Mouse (Mus musculus): ENCODE measurements around the gene Dpf2.

The Dpf2 gene

DNA sequence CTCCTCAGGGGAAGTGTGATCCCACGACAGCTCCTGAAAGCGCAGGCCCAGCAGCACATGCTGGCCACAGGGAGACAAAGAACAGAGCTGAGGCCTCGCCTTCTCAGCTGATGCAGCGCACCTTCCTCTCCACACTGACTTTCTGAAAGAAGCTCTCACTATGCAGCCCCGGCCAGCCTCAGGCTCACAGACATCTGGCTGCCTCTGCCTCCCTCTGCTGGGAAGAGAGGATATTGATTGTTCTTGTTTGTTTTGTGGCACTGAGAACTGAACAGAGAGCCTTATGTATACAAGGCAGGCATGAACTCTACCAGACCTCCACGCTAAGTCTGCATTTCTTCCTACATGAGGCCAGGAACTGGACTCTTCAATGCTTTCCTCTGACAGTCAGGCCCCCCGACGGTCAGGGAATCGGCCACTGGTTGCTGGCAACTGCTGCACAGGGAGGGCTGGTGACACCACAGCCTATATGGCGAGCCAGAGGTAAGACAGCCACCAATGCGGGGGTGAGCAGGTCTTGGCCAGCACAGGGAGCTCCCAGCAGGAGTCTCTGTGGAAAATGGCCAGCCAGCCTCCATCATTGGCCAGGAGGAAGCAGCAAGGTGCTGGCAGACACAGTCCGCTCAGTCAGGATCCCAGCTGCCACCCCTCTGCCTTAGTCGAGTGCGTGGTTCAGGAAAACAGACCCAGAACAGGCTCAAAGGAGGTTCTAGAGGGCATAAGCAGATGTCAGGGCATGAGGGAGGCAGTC lies 50.3 kb downstream of the Dpf2 start:
- no peak for DNase-seq

DNA sequence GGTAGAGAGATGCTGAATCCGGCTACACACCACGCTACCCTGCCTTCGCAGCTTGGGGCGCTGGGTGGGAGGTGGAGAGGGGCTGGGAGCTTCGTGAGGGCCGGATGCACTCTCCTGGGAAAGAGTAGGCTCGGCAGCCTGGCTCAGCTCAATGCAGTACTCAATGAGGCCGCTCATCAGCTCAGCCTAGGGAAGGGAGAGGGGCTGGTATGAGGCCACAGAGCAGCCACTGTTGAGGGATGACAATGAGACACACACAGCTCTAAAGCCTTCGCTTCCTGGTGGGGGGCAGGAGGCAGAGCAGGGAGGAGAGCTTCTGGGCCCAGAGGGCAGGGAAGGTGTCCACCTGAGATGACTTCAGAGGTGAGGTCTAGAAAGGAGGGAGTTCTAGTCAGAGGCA lies 56.2 kb downstream of the Dpf2 start:
- DNase-seq, result no peak

DNA sequence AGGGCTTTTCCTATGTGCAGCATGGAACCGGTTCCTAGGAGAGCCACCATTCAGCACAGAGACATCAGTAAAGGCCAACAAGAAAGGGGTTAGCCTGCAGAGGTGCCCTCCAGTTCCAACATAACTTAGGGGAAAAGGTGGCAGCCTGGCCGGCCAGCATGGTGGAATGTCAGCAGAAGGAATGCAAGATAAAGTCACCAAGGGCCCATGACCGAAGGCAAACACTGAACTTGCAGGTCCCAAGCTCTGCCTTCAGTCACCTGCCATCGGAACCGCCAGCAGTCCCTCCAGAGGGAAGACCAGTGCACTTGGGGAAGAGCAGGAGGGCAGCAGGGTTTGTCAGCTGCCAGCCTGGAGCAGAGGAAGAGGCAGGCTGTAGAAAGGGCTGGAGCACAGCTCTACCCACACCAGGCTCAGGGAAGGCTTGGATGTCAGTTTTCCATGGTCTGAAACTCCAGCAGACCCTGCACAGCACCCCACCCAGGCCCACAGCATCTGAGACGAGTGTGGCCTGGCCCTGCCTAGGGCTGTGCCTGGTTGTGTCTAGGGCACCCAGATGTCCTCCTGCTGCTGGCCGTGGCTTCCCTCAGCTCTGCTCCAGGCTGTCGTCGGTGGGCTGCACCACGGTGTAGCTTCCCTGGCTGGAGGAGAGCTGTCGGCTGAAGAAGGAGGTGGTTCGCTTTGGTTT lies 60.6 kb downstream of the Dpf2 start:
- no peak for DNase-seq

DNA sequence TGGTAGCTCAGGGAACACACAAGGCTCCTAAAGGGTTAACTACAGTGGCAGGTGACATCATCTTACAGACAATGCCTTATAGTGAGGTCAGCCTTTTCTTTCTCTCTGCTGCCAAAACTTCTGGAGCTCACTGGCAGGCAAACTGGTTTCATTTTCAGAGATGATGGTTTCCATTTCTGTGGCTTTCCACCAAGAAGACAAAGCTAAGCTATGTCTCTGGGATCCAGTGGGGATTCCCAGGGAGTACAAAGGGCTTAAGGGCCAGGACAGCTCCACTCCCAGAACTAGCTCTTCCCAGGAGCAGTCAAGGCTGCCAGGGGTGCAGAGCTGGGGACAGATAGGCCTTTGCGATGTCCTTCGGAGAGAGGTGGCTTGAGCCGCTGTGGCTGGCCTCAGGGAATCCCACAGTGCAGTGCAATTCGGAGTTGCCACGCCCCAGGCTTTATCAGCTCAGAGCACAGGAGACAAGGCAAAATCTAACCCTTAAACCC lies 61.3 kb downstream of the Dpf2 start:
- no peak for DNase-seq

DNA sequence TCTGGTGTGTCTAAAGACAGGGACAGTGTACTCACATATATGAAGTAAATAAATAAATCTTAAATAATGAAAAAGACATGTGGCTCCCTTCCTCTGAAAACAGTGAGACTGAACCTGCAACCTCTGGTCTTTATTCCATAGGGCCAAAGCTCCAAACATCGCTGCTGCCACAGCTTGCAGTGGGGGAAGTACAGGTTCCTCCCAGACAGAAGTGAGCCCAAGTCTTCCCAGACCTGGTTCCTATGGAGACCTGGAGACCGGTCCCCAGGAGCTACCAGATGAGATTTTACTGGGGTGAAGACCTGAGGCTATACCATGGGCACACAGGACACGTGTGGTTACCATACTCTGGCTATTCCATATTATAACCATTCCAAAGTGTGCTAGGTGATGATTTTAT lies 62.0 kb downstream of the Dpf2 start:
- no peak for DNase-seq

DNA sequence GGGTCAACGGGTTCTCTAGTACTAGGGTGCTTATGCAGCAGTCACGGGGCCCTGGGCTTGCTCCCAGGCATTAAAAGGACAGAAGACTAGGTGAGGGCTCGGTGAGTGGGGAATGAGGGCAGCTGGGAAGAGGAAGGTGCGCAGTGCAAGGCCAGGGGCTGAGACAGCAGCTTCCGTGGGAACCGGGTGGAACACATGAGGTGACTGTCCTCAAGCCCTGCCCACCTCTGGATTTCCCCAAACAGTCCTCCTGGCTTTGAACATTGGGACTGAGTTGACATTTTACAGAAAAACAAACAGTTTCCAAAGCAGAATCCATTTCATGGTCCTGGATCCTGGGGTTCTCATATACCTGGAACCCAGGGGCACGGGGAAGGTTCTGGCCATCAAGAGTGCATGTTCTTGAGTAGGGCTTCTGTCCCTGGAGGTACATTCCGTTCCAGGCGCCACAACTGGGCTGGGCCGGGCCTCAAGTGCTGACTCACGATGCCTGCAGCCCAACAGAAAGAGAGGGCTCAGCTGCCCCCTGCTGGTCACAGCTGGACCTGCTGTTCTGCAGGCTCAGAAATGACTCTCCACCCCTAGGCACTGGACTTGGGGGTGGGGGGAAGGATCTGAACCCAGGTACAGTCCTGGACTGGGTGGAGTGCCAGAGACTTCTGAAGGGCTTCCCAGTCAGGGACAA lies 62.8 kb downstream of the Dpf2 start:
- DNase-seq, result peak; percentile 94

DNA sequence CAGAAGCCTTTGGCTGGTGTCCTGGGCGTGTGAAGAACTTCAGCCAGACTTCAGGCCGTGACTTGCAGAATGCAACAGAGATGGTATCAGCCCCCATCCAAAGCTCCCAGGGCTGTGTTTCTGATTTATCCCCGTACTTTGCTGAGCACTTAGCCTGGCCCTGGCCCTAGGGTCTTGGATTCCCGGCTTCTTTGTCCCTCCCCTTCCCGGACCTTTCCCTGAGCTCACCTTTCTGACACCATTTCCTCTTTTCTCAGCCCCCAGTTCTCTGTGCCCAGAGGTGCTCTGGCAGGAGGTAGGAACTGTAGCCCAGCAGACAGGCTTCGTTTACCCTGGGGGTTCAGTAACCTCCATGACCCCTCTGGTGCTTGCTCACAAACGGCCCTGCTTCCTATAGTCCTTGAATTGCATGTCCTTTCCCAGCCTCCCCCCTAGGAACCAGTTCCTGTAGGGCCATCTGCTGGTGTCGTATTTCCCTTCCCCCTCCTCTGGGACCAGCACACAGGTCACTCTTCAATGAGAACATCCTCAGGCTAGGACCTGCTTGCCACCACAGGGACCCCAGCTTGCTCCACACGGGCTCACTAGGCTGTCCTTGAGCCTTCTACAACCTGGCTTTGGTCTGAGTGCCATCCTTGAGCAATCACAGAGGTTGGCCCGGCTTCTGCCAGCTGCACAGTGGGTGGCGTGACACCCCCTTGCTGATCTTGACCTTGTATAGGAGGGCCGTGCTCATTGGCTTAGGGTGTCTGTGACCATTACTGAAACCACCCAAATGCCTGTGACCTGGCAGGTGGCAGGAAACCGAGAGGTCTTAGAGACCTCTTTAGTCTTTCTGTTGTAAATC lies 63.8 kb downstream of the Dpf2 start:
- peak; percentile 71 for DNase-seq

DNA sequence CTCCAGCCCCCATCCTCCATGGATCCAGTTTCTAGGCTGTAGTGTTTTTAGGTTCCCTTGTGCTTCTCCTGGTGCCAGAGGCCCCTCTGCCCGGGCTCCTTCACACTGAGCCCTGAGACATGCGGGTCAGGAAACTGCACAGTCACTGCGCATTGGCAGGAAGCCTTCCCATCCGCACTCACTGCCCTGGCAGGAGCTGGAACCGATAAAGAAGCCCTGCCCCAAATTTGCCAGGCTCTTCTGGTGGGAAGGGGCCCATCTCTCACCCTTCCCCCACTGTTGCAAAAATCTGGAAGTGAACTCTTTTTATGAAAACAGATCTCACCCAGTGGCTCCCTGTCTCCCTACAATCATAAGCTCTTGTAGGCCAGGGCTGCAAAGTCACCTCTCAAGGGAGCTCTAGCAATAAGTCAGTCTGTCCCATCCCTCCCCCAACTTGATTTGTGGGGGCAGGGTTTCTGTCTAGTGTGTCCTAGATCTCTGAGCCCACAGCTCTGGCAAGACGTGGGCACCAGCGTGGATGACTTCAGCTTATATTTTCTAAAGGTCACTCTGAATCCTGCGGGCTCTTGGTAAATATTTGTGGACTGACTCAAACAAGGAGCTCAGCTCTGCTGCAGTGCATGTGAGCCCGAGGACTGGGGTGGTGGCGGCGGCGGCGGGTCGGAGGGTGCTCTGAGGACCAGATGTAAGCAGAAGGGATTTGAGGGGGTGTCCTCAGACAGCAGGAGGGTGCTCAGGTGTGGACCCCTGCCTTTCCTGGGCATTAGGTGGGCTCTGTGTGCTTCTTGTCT lies 64.6 kb downstream of the Dpf2 start:
- DNase-seq, result peak; percentile 80

DNA sequence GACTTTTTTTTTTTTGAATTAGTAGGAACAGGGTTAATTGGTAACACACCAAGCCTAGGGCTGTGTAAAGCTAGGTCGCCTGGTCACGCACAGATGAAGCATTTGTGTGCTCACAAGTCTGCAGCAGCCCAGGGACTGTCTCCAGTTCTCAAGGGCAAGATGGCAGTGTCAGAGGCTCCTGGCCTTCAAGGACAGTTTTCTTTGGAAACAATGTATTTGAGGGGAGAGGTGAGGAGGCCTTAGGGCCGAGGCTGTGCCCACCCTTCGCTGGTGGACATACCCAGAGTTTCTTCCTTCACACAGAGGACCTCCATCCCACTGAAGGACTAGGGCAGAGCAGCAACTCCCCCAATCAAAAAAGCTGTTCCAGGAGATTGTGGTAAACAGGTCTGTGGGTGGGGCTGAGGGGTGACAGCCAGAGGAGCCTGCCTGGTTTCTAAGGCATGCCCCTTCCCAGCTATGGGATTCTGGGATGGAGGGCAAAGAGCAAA lies 65.5 kb downstream of the Dpf2 start:
- peak; percentile 86 for DNase-seq

DNA sequence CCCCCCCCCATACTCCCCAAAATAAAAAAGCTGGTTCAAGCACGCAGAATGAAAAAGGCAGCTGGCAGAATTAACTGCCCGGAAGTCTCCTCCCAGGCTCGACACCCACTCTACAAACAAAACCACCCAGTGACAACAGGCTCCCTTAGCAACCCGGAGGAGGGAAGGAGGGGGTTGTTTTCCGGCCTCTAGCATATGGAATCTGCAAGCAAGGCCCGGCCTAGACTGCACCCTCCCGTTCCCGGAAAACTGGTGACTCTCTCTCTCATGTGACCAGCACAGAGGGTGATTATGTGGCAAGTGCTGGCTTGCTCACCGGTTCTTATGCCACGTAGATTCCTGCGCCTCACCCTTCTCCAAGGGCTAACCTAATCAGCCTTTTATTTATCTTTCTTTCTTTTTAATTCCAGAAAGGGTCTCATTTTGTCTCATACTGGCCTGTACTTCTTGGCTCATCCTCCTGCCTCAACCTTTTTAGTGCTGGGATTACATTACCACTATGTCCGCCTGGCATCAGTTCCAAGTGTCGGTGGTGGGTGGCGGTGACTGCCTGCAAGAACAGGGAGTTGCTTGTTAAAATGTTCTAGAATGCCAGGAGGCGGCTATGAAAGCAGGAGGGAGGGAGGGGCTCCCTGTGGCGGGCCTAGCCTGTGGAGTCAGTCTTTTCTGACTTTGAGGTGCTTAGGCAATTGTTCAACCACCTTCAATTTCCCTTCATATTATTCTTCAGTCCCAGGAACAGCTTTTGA lies 66.1 kb downstream of the Dpf2 start:
- DNase-seq, result peak; percentile 93

All from kidney, adult 11 months (tissue).